Mouse (Mus musculus): ENCODE data around the gene Gimap1.

DNA sequence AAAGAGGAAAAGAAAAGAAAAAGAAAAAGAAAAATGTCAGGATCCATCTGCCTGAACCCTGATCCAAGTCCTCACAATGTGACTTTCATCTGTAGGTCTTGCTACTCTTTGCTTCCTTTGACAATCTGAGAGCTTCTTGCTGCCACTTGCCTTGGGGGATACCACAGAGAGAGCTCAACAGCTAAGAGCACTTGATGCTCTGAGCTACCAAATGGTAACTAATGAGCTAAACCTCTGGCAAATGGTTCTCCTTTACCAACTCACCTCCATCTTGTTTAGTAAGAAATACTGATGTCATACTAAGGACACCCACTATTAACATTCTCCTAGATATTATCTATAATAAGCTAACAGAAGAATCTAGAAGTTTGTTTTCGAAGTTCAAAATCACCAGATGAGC, 5.2 kb upstream of the Gimap1 start:
- TF ChIP-seq CTCF (IDR thresholded peaks at IDR 0.05; ENCODE audit: borderline replicate concordance, insufficient read depth, low read depth, low read length): no peak
- TF ChIP-seq POLR2A (IDR thresholded peaks at IDR 0.05; ENCODE audit: borderline replicate concordance, insufficient read depth, low read length): no peak
